Mouse (Mus musculus): ENCODE measurements around the gene Col13a1. TPM values are rescaled to one million over a fixed set of nuclear protein-coding genes. Genes with fewer than 3 reads are reported as not detected.

Gene Col13a1
- polyA plus RNA-seq, 1 experiment from 2014 or later = 0.31 TPM

- Histone ChIP-seq H3K36me3 (ENCODE audit: control insufficient read depth, insufficient read depth, low read length) (no peaks in the 10 kb centered on the region), H3K27ac (ENCODE audit: low read depth, low read length) (no peak overlapping the region), H3K4me1 (ENCODE audit: control insufficient read depth, insufficient read depth, low read length) (peaks cover 11% of the 10 kb centered on the region), H3K9ac (replicated peaks; ENCODE audit: low read depth, low read length) (no peak overlapping the region), H3K27me3 (ENCODE audit: control insufficient read depth, insufficient read depth, low read length) (peaks cover 33% of the 10 kb centered on the region), H3K4me3 (ENCODE audit: low read depth, low read length) (peak overlapping the region; percentile 25), H3K9me3 (ENCODE audit: control insufficient read depth, low read length) (no peaks in the 10 kb centered on the region), H3K4me2 (ENCODE audit: low read depth, low read length) (peak overlapping the region; percentile 45)
- 3% methylated on average over 18 of the region's 18 CpGs for WGBS
- no peak for ATAC-seq (ENCODE audit: low read depth)
Measured at GRCm38 (mm10) chr10:61977392-61978096, 1.4 kb downstream of the Col13a1 start.

- 9% methylated on average over 6 of the region's 6 CpGs for WGBS
- Histone ChIP-seq H3K27me3 (ENCODE audit: control insufficient read depth, insufficient read depth, low read length) (peaks cover 33% of the 10 kb centered on the region), H3K36me3 (ENCODE audit: control insufficient read depth, insufficient read depth, low read length) (no peaks in the 10 kb centered on the region), H3K4me2 (ENCODE audit: low read depth, low read length) (no peak overlapping the region), H3K27ac (ENCODE audit: low read depth, low read length) (no peak overlapping the region), H3K9ac (replicated peaks; ENCODE audit: low read depth, low read length) (no peak overlapping the region), H3K4me3 (ENCODE audit: low read depth, low read length) (no peak overlapping the region), H3K9me3 (ENCODE audit: control insufficient read depth, low read length) (no peaks in the 10 kb centered on the region), H3K4me1 (ENCODE audit: control insufficient read depth, insufficient read depth, low read length) (peaks cover 11% of the 10 kb centered on the region)
- ATAC-seq (ENCODE audit: low read depth) = no peak
Measured at GRCm38 (mm10) chr10:61976987-61977386, 1.9 kb downstream of the Col13a1 start.

- Histone ChIP-seq H3K27ac (ENCODE audit: low read depth, low read length) (no peak overlapping the region), H3K4me3 (ENCODE audit: low read depth, low read length) (no peak overlapping the region), H3K36me3 (ENCODE audit: control insufficient read depth, insufficient read depth, low read length) (no peaks in the 10 kb centered on the region), H3K9me3 (ENCODE audit: control insufficient read depth, low read length) (no peaks in the 10 kb centered on the region), H3K9ac (replicated peaks; ENCODE audit: low read depth, low read length) (no peak overlapping the region), H3K4me2 (ENCODE audit: low read depth, low read length) (no peak overlapping the region), H3K27me3 (ENCODE audit: control insufficient read depth, insufficient read depth, low read length) (peaks cover 28% of the 10 kb centered on the region), H3K4me1 (ENCODE audit: control insufficient read depth, insufficient read depth, low read length) (peaks cover 11% of the 10 kb centered on the region)
- no peak for ATAC-seq (ENCODE audit: low read depth)
- WGBS = 78% methylated on average over 2 of the region's 2 CpGs
Measured at GRCm38 (mm10) chr10:61974581-61974980, 4.3 kb downstream of the Col13a1 start.

- Histone ChIP-seq H3K4me2 (ENCODE audit: low read depth, low read length) (no peak overlapping the region), H3K4me3 (ENCODE audit: low read depth, low read length) (no peak overlapping the region), H3K27ac (ENCODE audit: low read depth, low read length) (no peak overlapping the region), H3K9ac (replicated peaks; ENCODE audit: low read depth, low read length) (no peak overlapping the region), H3K36me3 (ENCODE audit: control insufficient read depth, insufficient read depth, low read length) (no peaks in the 10 kb centered on the region), H3K27me3 (ENCODE audit: control insufficient read depth, insufficient read depth, low read length) (peaks cover 5% of the 10 kb centered on the region; the same call in 1 of the 2 replicates), H3K9me3 (ENCODE audit: control insufficient read depth, low read length) (no peaks in the 10 kb centered on the region), H3K4me1 (ENCODE audit: control insufficient read depth, insufficient read depth, low read length) (no peaks in the 10 kb centered on the region)
- peak; percentile 63; the same call in 1 of the 2 replicates for ATAC-seq (ENCODE audit: low read depth)
- 23% methylated on average over 4 of the region's 4 CpGs for WGBS
Measured at GRCm38 (mm10) chr10:61972041-61972440, 6.9 kb downstream of the Col13a1 start.

- H3K9me3 ChIP-seq (ENCODE audit: control insufficient read depth, low read length) = no peaks in the 10 kb centered on the region
- no peak overlapping the region for H3K27ac ChIP-seq (ENCODE audit: low read depth, low read length)
- H3K27me3 ChIP-seq (ENCODE audit: control insufficient read depth, insufficient read depth, low read length) = no peaks in the 10 kb centered on the region
- H3K4me3 ChIP-seq (ENCODE audit: low read depth, low read length) = no peak overlapping the region
- H3K36me3 ChIP-seq (ENCODE audit: control insufficient read depth, insufficient read depth, low read length) = no peaks in the 10 kb centered on the region
- no peak overlapping the region for H3K9ac ChIP-seq (replicated peaks; ENCODE audit: low read depth, low read length)
- H3K4me2 ChIP-seq (ENCODE audit: low read depth, low read length) = no peak overlapping the region
- 84% methylated on average over 7 of the region's 7 CpGs for WGBS
- ATAC-seq (ENCODE audit: low read depth) = no peak
- H3K4me1 ChIP-seq (ENCODE audit: control insufficient read depth, insufficient read depth, low read length) = no peaks in the 10 kb centered on the region
Measured at GRCm38 (mm10) chr10:61968003-61968553, 10.8 kb downstream of the Col13a1 start.

- WGBS = 77% methylated on average over 3 of the region's 3 CpGs
- no peak for ATAC-seq (ENCODE audit: low read depth)
Measured at GRCm38 (mm10) chr10:61967207-61967606, 11.7 kb downstream of the Col13a1 start.

GRCm38 (mm10) chr10:61965386-61965841 lies 13.5 kb downstream of the Col13a1 start:
- WGBS = 18% methylated on average over 7 of the region's 7 CpGs
- ATAC-seq (ENCODE audit: low read depth) = peak; percentile 44; the same call in 1 of the 2 replicates
- Histone ChIP-seq H3K27me3 (ENCODE audit: control insufficient read depth, insufficient read depth, low read length) (no peaks in the 10 kb centered on the region), H3K4me2 (ENCODE audit: low read depth, low read length) (no peak overlapping the region), H3K27ac (ENCODE audit: low read depth, low read length) (no peak overlapping the region), H3K4me3 (ENCODE audit: low read depth, low read length) (no peak overlapping the region), H3K36me3 (ENCODE audit: control insufficient read depth, insufficient read depth, low read length) (no peaks in the 10 kb centered on the region), H3K4me1 (ENCODE audit: control insufficient read depth, insufficient read depth, low read length) (no peaks in the 10 kb centered on the region), H3K9me3 (ENCODE audit: control insufficient read depth, low read length) (no peaks in the 10 kb centered on the region), H3K9ac (replicated peaks; ENCODE audit: low read depth, low read length) (no peak overlapping the region)

More at GRCm38 (mm10) chr10:61967207-61967606, 11.7 kb downstream of the Col13a1 start:
- no peaks in the 10 kb centered on the region for H3K27me3 ChIP-seq (ENCODE audit: control insufficient read depth, insufficient read depth, low read length)
- H3K9ac ChIP-seq (replicated peaks; ENCODE audit: low read depth, low read length) = no peak overlapping the region
- H3K4me3 ChIP-seq (ENCODE audit: low read depth, low read length) = no peak overlapping the region
- no peaks in the 10 kb centered on the region for H3K36me3 ChIP-seq (ENCODE audit: control insufficient read depth, insufficient read depth, low read length)
- no peak overlapping the region for H3K4me2 ChIP-seq (ENCODE audit: low read depth, low read length)
- H3K9me3 ChIP-seq (ENCODE audit: control insufficient read depth, low read length) = no peaks in the 10 kb centered on the region
- no peaks in the 10 kb centered on the region for H3K4me1 ChIP-seq (ENCODE audit: control insufficient read depth, insufficient read depth, low read length)
- H3K27ac ChIP-seq (ENCODE audit: low read depth, low read length) = no peak overlapping the region

- Histone ChIP-seq H3K4me1 (ENCODE audit: control insufficient read depth, insufficient read depth, low read length) (no peaks in the 10 kb centered on the region), H3K9me3 (ENCODE audit: control insufficient read depth, low read length) (no peaks in the 10 kb centered on the region), H3K4me2 (ENCODE audit: low read depth, low read length) (no peak overlapping the region), H3K27ac (ENCODE audit: low read depth, low read length) (no peak overlapping the region), H3K9ac (replicated peaks; ENCODE audit: low read depth, low read length) (no peak overlapping the region), H3K4me3 (ENCODE audit: low read depth, low read length) (no peak overlapping the region), H3K36me3 (ENCODE audit: control insufficient read depth, insufficient read depth, low read length) (no peaks in the 10 kb centered on the region), H3K27me3 (ENCODE audit: control insufficient read depth, insufficient read depth, low read length) (no peaks in the 10 kb centered on the region)
- no peak for ATAC-seq (ENCODE audit: low read depth)
- WGBS = 76% methylated on average over 6 of the region's 6 CpGs
Measured at GRCm38 (mm10) chr10:61956718-61957117, 22.2 kb downstream of the Col13a1 start.

GRCm38 (mm10) chr10:61953916-61954315 lies 25.0 kb downstream of the Col13a1 start:
- no peak for ATAC-seq (ENCODE audit: low read depth)
- 58% methylated on average over 5 of the region's 5 CpGs for WGBS
- H3K27me3 ChIP-seq (ENCODE audit: control insufficient read depth, insufficient read depth, low read length) = no peaks in the 10 kb centered on the region

More at GRCm38 (mm10) chr10:61953916-61954315, 25.0 kb downstream of the Col13a1 start:
- no peaks in the 10 kb centered on the region for H3K4me1 ChIP-seq (ENCODE audit: control insufficient read depth, insufficient read depth, low read length)
- H3K27ac ChIP-seq (ENCODE audit: low read depth, low read length) = no peak overlapping the region
- H3K4me2 ChIP-seq (ENCODE audit: low read depth, low read length) = no peak overlapping the region
- no peak overlapping the region for H3K4me3 ChIP-seq (ENCODE audit: low read depth, low read length)
- no peak overlapping the region for H3K9ac ChIP-seq (replicated peaks; ENCODE audit: low read depth, low read length)
- H3K9me3 ChIP-seq (ENCODE audit: control insufficient read depth, low read length) = no peaks in the 10 kb centered on the region
- no peaks in the 10 kb centered on the region for H3K36me3 ChIP-seq (ENCODE audit: control insufficient read depth, insufficient read depth, low read length)

Data from neural tube, embryonic 14.5 days (tissue).